Mouse (Mus musculus): Measurements from ENCODE around the gene Stat4.

Stat4 gene

GRCm38 (mm10) chr1:51986848-51987247 is at the start of gene Stat4:
Stat4 (plus strand) TSS chr1:51987148.
- no peak for DNase-seq (ENCODE audit: low read depth)

GRCm38 (mm10) chr1:51938357-51938756 is 48.6 kb upstream of the Stat4 start:
- DNase-seq (ENCODE audit: low read depth): no peak

- peak; percentile 54 for DNase-seq (ENCODE audit: low read depth)
These were observed 42.2 kb upstream of the Stat4 start for GRCm38 (mm10) chr1:51944755-51945154.

- no peak for DNase-seq (ENCODE audit: low read depth)
These were observed 39.8 kb upstream of the Stat4 start for GRCm38 (mm10) chr1:51947116-51947515.

GRCm38 (mm10) chr1:51964647-51965046 is 22.3 kb upstream of the Stat4 start:
- no peak for DNase-seq (ENCODE audit: low read depth)

- DNase-seq (ENCODE audit: low read depth): no peak
These were observed 18.0 kb upstream of the Stat4 start for GRCm38 (mm10) chr1:51968994-51969393.

- DNase-seq (ENCODE audit: low read depth): no peak
These were observed 16.8 kb upstream of the Stat4 start for GRCm38 (mm10) chr1:51970182-51970581.

GRCm38 (mm10) chr1:51975589-51975988 is 11.4 kb upstream of the Stat4 start:
- DNase-seq (ENCODE audit: low read depth): no peak

GRCm38 (mm10) chr1:51979048-51979447 is 7.9 kb upstream of the Stat4 start:
- no peak for DNase-seq (ENCODE audit: low read depth)

GRCm38 (mm10) chr1:51991983-51992609 is 5.1 kb downstream of the Stat4 start:
- no peak for DNase-seq (ENCODE audit: low read depth)

GRCm38 (mm10) chr1:51996056-51996455 is 9.1 kb downstream of the Stat4 start:
- DNase-seq (ENCODE audit: low read depth): no peak

- no peak for DNase-seq (ENCODE audit: low read depth)
These were observed 10.1 kb downstream of the Stat4 start for GRCm38 (mm10) chr1:51996751-51997659.

- peak; percentile 55 for DNase-seq (ENCODE audit: low read depth)
These were observed 11.6 kb downstream of the Stat4 start for GRCm38 (mm10) chr1:51998542-51998941.

GRCm38 (mm10) chr1:52004096-52004495 is 17.1 kb downstream of the Stat4 start:
- DNase-seq (ENCODE audit: low read depth): peak; percentile 93

GRCm38 (mm10) chr1:52008443-52008842 is 21.5 kb downstream of the Stat4 start:
- DNase-seq (ENCODE audit: low read depth): peak; percentile 82

- DNase-seq (ENCODE audit: low read depth): peak; percentile 44
These were observed 22.0 kb downstream of the Stat4 start for GRCm38 (mm10) chr1:52008947-52009346.

GRCm38 (mm10) chr1:52010741-52011140 is 23.8 kb downstream of the Stat4 start:
- peak; percentile 52 for DNase-seq (ENCODE audit: low read depth)

- DNase-seq (ENCODE audit: low read depth): peak; percentile 80
These were observed 24.3 kb downstream of the Stat4 start for GRCm38 (mm10) chr1:52011227-52011626.

GRCm38 (mm10) chr1:52012231-52012630 is 25.3 kb downstream of the Stat4 start:
- peak; percentile 28 for DNase-seq (ENCODE audit: low read depth)

GRCm38 (mm10) chr1:52012757-52013156 is 25.8 kb downstream of the Stat4 start:
- no peak for DNase-seq (ENCODE audit: low read depth)

- DNase-seq (ENCODE audit: low read depth): peak; percentile 80
These were observed 32.7 kb downstream of the Stat4 start for GRCm38 (mm10) chr1:52019621-52020020.

- peak; percentile 69 for DNase-seq (ENCODE audit: low read depth)
These were observed 35.2 kb downstream of the Stat4 start for GRCm38 (mm10) chr1:52021936-52022725.
